Mouse (Mus musculus): ENCODE data around the gene Slc2a8.

Gene Slc2a8

GRCm38 (mm10) chr2:32974216-32974615 lies 7.7 kb downstream of the Slc2a8 start:
- DNase-seq (ENCODE audit: low read depth, low spot score), result no peak

GRCm38 (mm10) chr2:32971235-32971634 lies 10.6 kb downstream of the Slc2a8 start:
- DNase-seq (ENCODE audit: low read depth, low spot score), result peak; percentile 63

- DNase-seq (ENCODE audit: low read depth, low spot score), result peak; percentile 71
Observed at GRCm38 (mm10) chr2:32969326-32969725, 12.6 kb downstream of the Slc2a8 start.

- no peak for DNase-seq (ENCODE audit: low read depth, low spot score)
Observed at GRCm38 (mm10) chr2:32968024-32968614, 13.8 kb downstream of the Slc2a8 start.

- DNase-seq (ENCODE audit: low read depth, low spot score), result peak; percentile 97
Observed at GRCm38 (mm10) chr2:32966689-32967631, 14.9 kb downstream of the Slc2a8 start.

GRCm38 (mm10) chr2:32966184-32966688 lies 15.6 kb downstream of the Slc2a8 start:
- DNase-seq (ENCODE audit: low read depth, low spot score), result no peak

- no peak for DNase-seq (ENCODE audit: low read depth, low spot score)
Observed at GRCm38 (mm10) chr2:32965511-32966183, 16.2 kb downstream of the Slc2a8 start.

- DNase-seq (ENCODE audit: low read depth, low spot score), result no peak
Observed at GRCm38 (mm10) chr2:32964659-32965457, 17.0 kb downstream of the Slc2a8 start.

GRCm38 (mm10) chr2:32963981-32964380 lies 17.9 kb downstream of the Slc2a8 start:
- DNase-seq (ENCODE audit: low read depth, low spot score), result no peak

GRCm38 (mm10) chr2:32963544-32963943 lies 18.3 kb downstream of the Slc2a8 start:
- DNase-seq (ENCODE audit: low read depth, low spot score), result no peak

GRCm38 (mm10) chr2:32962875-32963220 lies 19.0 kb downstream of the Slc2a8 start:
- no peak for DNase-seq (ENCODE audit: low read depth, low spot score)

GRCm38 (mm10) chr2:32962062-32962874 lies 19.6 kb downstream of the Slc2a8 start:
- peak; percentile 45 for DNase-seq (ENCODE audit: low read depth, low spot score)

GRCm38 (mm10) chr2:32961192-32961995 lies 20.5 kb downstream of the Slc2a8 start, which contains the start of the genes Rpl12 and Lrsam1:
Gene Rpl12, plus strand, starts transcription at chr2:32961559.
Gene Lrsam1, minus strand, starts transcription at chr2:32961614.
- peak; percentile 96 for DNase-seq (ENCODE audit: low read depth, low spot score)

GRCm38 (mm10) chr2:32960273-32960672 lies 21.6 kb downstream of the Slc2a8 start:
- DNase-seq (ENCODE audit: low read depth, low spot score), result no peak

GRCm38 (mm10) chr2:32957344-32957743 lies 24.5 kb downstream of the Slc2a8 start:
- DNase-seq (ENCODE audit: low read depth, low spot score), result peak; percentile 72

- no peak for DNase-seq (ENCODE audit: low read depth, low spot score)
Observed at GRCm38 (mm10) chr2:32954581-32954980, 27.3 kb downstream of the Slc2a8 start.

GRCm38 (mm10) chr2:32947454-32947853 lies 34.4 kb downstream of the Slc2a8 start:
- DNase-seq (ENCODE audit: low read depth, low spot score), result no peak

- DNase-seq (ENCODE audit: low read depth, low spot score), result no peak
Observed at GRCm38 (mm10) chr2:32940483-32940882, 41.4 kb downstream of the Slc2a8 start.

- DNase-seq (ENCODE audit: low read depth, low spot score), result peak; percentile 87
Observed at GRCm38 (mm10) chr2:32939418-32939817, 42.5 kb downstream of the Slc2a8 start.

Data from brain, adult 2 months (tissue).